Mouse (Mus musculus): ENCODE measurements around the gene Gbx1.

DNA sequence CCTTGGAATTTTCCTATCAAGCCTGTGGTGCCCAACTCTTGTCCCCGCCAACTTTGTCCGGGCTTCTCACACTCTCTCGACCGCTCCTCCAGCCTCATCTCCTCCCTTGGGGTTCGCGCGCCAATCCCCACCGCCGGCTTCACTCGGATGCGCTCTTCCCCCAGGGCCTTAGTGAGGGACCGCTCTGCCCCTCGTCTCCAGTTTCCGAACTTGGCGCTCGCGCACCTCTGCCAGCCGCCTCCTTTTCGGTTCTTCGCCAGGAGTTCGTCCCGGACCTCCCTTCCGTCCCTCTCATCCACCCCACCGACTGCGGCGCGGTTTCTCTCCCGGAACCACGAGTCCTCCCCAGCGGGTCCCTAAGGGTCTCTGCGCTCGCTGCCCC lies 49.8 kb upstream of the Gbx1 start:
- TF ChIP-seq USF1 (IDR thresholded peaks at IDR 0.05; ENCODE audit: low read depth) (no peak), CTCF (IDR thresholded peaks at IDR 0.05; ENCODE audit: control insufficient read depth, insufficient read depth, insufficient read length) (no peak), MAX (IDR thresholded peaks at IDR 0.05) (no peak), CEBPB (IDR thresholded peaks at IDR 0.05; ENCODE audit: low read depth) (no peak), MYOG (IDR thresholded peaks at IDR 0.05; ENCODE audit: control insufficient read depth, extremely low read depth, insufficient read length) (no peak), FOSL1 (IDR thresholded peaks at IDR 0.05; ENCODE audit: insufficient read depth, low read length, poor library complexity, severe bottlenecking) (no peak), MYOD1 (IDR thresholded peaks at IDR 0.05; ENCODE audit: control insufficient read depth, insufficient read length, low read depth) (no peak)

Data from C2C12 (cell line).